Mouse (Mus musculus): ENCODE data around the gene Ezh2.
"Not testable (repeated sequence)": the region's sequence is repeated elsewhere in the genome, so short reads cannot be mapped to it uniquely, and the experiment has no call there.

Gene Ezh2

GRCm38 (mm10) chr6:47594926-47595623 is at the start of gene Ezh2:
TSS of gene Ezh2 (minus strand) at chr6:47595341.
- DNase-seq (ENCODE audit: low read depth, low spot score) = peak; percentile 95

GRCm38 (mm10) chr6:47636527-47637076 is 41.5 kb upstream of the Ezh2 start:
- DNase-seq (ENCODE audit: low read depth, low spot score) = no peak

- no peak for DNase-seq (ENCODE audit: low read depth, low spot score)
Observed at GRCm38 (mm10) chr6:47635995-47636526, 40.9 kb upstream of the Ezh2 start.

- DNase-seq (ENCODE audit: low read depth, low spot score) = no peak
Observed at GRCm38 (mm10) chr6:47635207-47635994, 40.3 kb upstream of the Ezh2 start.

- DNase-seq (ENCODE audit: low read depth, low spot score) = no peak
Observed at GRCm38 (mm10) chr6:47633467-47633866, 38.3 kb upstream of the Ezh2 start.

GRCm38 (mm10) chr6:47630061-47630460 is 34.9 kb upstream of the Ezh2 start:
- DNase-seq (ENCODE audit: low read depth, low spot score) = not testable (repeated sequence)

GRCm38 (mm10) chr6:47627978-47628377 is 32.8 kb upstream of the Ezh2 start:
- no peak for DNase-seq (ENCODE audit: low read depth, low spot score)

- DNase-seq (ENCODE audit: low read depth, low spot score) = not testable (repeated sequence)
Observed at GRCm38 (mm10) chr6:47626976-47627375, 31.8 kb upstream of the Ezh2 start.

- DNase-seq (ENCODE audit: low read depth, low spot score) = no peak
Observed at GRCm38 (mm10) chr6:47621039-47621438, 25.9 kb upstream of the Ezh2 start.

- DNase-seq (ENCODE audit: low read depth, low spot score) = not testable (repeated sequence)
Observed at GRCm38 (mm10) chr6:47608306-47608705, 13.2 kb upstream of the Ezh2 start.

- no peak for DNase-seq (ENCODE audit: low read depth, low spot score)
Observed at GRCm38 (mm10) chr6:47601931-47602330, 6.8 kb upstream of the Ezh2 start.

- no peak for DNase-seq (ENCODE audit: low read depth, low spot score)
Observed at GRCm38 (mm10) chr6:47595696-47596095, 555 bp upstream of the Ezh2 start.

- no peak for DNase-seq (ENCODE audit: low read depth, low spot score)
Observed at GRCm38 (mm10) chr6:47594141-47594835, 853 bp downstream of the Ezh2 start.

- no peak for DNase-seq (ENCODE audit: low read depth, low spot score)
Observed at GRCm38 (mm10) chr6:47593590-47593989, 1.6 kb downstream of the Ezh2 start.

- not testable (repeated sequence) for DNase-seq (ENCODE audit: low read depth, low spot score)
Observed at GRCm38 (mm10) chr6:47587332-47587731, 7.8 kb downstream of the Ezh2 start.

- DNase-seq (ENCODE audit: low read depth, low spot score) = no peak
Observed at GRCm38 (mm10) chr6:47572887-47573286, 22.3 kb downstream of the Ezh2 start.

- no peak for DNase-seq (ENCODE audit: low read depth, low spot score)
Observed at GRCm38 (mm10) chr6:47565326-47566035, 29.7 kb downstream of the Ezh2 start.

- no peak for DNase-seq (ENCODE audit: low read depth, low spot score)
Observed at GRCm38 (mm10) chr6:47561426-47561825, 33.7 kb downstream of the Ezh2 start.

- no peak for DNase-seq (ENCODE audit: low read depth, low spot score)
Observed at GRCm38 (mm10) chr6:47560846-47561245, 34.3 kb downstream of the Ezh2 start.

- DNase-seq (ENCODE audit: low read depth, low spot score) = no peak
Observed at GRCm38 (mm10) chr6:47560407-47560806, 34.7 kb downstream of the Ezh2 start.

GRCm38 (mm10) chr6:47559287-47559686 is 35.9 kb downstream of the Ezh2 start:
- DNase-seq (ENCODE audit: low read depth, low spot score) = no peak
